Mouse (Mus musculus) brain, embryonic 14.5 days (tissue): ENCODE measurements around the gene Supt4a. TPM values are rescaled to one million over a fixed set of nuclear protein-coding genes. Genes with fewer than 3 reads are reported as not detected.
A peak's percentile ranks its signal among the peaks of the same experiment; 100 is the strongest.

Experiments used
- DNase-seq: peaks from one replicate; pipeline ENCODE4 v3.0.0-alpha.2; 2011; ENCODE audit warnings: low read depth
- CTCF ChIP-seq: fragments of 200-500 bp; IDR thresholded peaks from 2 replicates; pipeline ENCODE4 v1.5.1; 2012; ENCODE audit warnings: inconsistent platforms, mild to moderate bottlenecking, moderate library complexity, borderline replicate concordance; ENCODE audit not compliant: insufficient read depth, insufficient read length; ENCODE audit errors: extremely low read depth
- POLR2A ChIP-seq: fragments of 200-500 bp; IDR thresholded peaks from 2 replicates; pipeline ENCODE4 v1.6.1; 2012; ENCODE audit warnings: mild to moderate bottlenecking, inconsistent platforms, borderline replicate concordance; ENCODE audit not compliant: poor library complexity, insufficient read depth, insufficient read length, severe bottlenecking; ENCODE audit errors: extremely low read depth
- polyA plus RNA-seq: library from polyadenylated mRNA; depleted of rRNA; stranded (reverse); fragments of >200 nt; gene quantifications from 2 replicates; pipeline ENCODE4 v1.2.3, GENCODE M21; 2012; rRNA removed

The Supt4a gene
- polyA plus RNA-seq, result 118 and 147 TPM in 2 replicates

GRCm38 (mm10) chr11:87737175-87737740 lies at the start of gene Supt4a:
Gene Supt4a (plus strand): TSS chr11:87737552.
- DNase-seq, result peak; percentile 99

GRCm38 (mm10) chr11:87688478-87689203 lies 48.7 kb upstream of the Supt4a start:
- DNase-seq, result no peak
- TF ChIP-seq POLR2A, result no peak

More at GRCm38 (mm10) chr11:87737175-87737740, at the start of gene Supt4a:
- TF ChIP-seq CTCF, result no peak
- TF ChIP-seq POLR2A, result peak; percentile 90

- peak; percentile 88 for DNase-seq
- TF ChIP-seq CTCF (no peak), POLR2A (no peak)
Measured at GRCm38 (mm10) chr11:87689402-87689808, 47.9 kb upstream of the Supt4a start.

- no peak for DNase-seq
- TF ChIP-seq POLR2A (no peak), CTCF (no peak)
Measured at GRCm38 (mm10) chr11:87690054-87690740, 47.2 kb upstream of the Supt4a start.

- TF ChIP-seq CTCF (no peak), POLR2A (no peak)
- no peak for DNase-seq
Measured at GRCm38 (mm10) chr11:87697131-87697682, 40.1 kb upstream of the Supt4a start.

- no peak for DNase-seq
- TF ChIP-seq POLR2A (no peak), CTCF (no peak)
Measured at GRCm38 (mm10) chr11:87698126-87698525, 39.2 kb upstream of the Supt4a start.

- no peak for DNase-seq
- TF ChIP-seq CTCF (no peak), POLR2A (no peak)
Measured at GRCm38 (mm10) chr11:87701108-87701507, 36.2 kb upstream of the Supt4a start.

GRCm38 (mm10) chr11:87701877-87702620 lies 35.3 kb upstream of the Supt4a start:
- DNase-seq, result no peak
- TF ChIP-seq POLR2A (no peak), CTCF (no peak)

GRCm38 (mm10) chr11:87703654-87704053 lies 33.7 kb upstream of the Supt4a start:
- no peak for TF ChIP-seq POLR2A
- TF ChIP-seq CTCF, result no peak
- no peak for DNase-seq

- TF ChIP-seq CTCF, result no peak
- TF ChIP-seq POLR2A, result no peak
- no peak for DNase-seq
Measured at GRCm38 (mm10) chr11:87704289-87704688, 33.1 kb upstream of the Supt4a start.

GRCm38 (mm10) chr11:87707570-87707969 lies 29.8 kb upstream of the Supt4a start:
- peak; percentile 37 for DNase-seq
- TF ChIP-seq POLR2A, result no peak
- no peak for TF ChIP-seq CTCF

GRCm38 (mm10) chr11:87708979-87709378 lies 28.4 kb upstream of the Supt4a start:
- no peak for DNase-seq
- TF ChIP-seq POLR2A (no peak), CTCF (no peak)
